Mouse (Mus musculus) heart, postnatal 4 days (tissue): ENCODE measurements around the gene Traf7. TPM values are rescaled to one million over a fixed set of nuclear protein-coding genes. Genes with fewer than 3 reads are reported as not detected.
A peak's percentile ranks its signal among the peaks of the same experiment; 100 is the strongest.

Experiments
- DNase-seq: peaks from one replicate; pipeline ENCODE4 v3.0.0; 2021
- total RNA-seq, 2 experiments: library from RNA; stranded (reverse); gene quantifications; 2 replicates each; pipeline ENCODE4 v1.2.3; 2021

The Traf7 gene
- total RNA-seq, 2 experiments from 2014 or later: 97.6 to 106 TPM

- DNase-seq: peak; percentile 44
Measured at GRCm38 (mm10) chr17:24506332-24507070, 21.2 kb downstream of the Traf7 start.

GRCm38 (mm10) chr17:24505286-24505955 lies 22.3 kb downstream of the Traf7 start:
- no peak for DNase-seq

- no peak for DNase-seq
Measured at GRCm38 (mm10) chr17:24504085-24504484, 23.7 kb downstream of the Traf7 start.

- no peak for DNase-seq
Measured at GRCm38 (mm10) chr17:24502208-24502607, 25.5 kb downstream of the Traf7 start.

DNA sequence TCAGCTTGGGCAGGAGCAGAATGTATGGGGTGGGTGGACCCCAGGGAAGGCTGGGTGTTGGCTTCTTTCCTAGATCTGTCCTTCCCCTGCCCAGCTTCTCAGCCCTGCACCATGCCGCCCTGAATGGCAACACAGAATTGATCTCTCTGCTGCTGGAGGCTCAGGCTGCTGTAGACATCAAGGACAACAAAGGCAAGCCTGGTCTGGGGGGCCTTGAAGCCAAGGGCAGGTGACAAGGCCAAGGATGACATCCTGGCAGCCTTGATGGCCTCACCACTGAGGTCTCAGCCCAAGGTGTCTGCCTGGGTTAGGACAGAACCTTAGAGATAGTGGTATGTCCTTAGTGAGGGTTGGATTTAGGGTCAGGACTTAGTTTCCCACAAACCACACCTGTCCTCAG lies 31.7 kb downstream of the Traf7 start:
- DNase-seq: no peak

DNA sequence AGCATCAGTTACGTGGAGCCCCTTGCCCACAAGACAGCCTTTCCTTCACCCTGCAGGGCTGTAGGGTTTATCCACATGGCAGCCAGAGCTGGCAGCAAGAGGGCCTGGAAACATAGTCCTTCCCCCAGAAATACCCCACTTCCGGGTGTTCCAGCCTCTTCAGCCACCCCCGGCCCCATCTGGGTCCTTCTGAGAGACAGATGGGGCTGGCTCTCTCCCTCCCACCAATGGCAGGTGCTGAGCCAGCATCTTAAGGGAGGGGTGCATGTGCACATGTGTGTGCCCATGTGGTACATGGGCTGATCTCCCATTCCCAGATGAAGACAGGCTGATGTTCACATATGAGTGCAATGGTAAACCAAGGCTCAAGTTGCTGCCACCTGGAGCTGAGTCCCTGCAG lies 32.3 kb downstream of the Traf7 start:
- DNase-seq: no peak

GRCm38 (mm10) chr17:24494627-24495335 lies 33.0 kb downstream of the Traf7 start:
- DNase-seq: peak; percentile 74

DNA sequence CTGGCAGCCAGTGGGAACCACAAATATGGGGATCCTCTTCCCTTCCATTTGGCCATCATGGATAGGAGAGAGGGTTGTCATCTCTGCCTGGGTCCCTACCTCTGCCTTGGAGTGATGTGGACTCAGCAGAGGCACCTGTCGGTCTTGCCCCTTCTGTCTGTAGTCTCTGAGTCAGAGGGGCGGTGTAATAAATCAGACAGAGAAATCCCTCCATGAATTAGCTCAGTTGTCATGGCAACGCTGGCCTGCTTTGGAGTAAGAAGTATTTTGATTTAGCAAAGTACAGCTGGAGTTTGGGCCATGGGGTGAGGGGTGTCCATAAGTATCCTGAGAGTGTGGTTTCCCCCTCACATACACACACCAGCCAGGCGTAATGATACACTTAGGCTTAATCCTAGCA lies 37.3 kb downstream of the Traf7 start:
- DNase-seq: no peak

- DNase-seq: no peak
Measured at GRCm38 (mm10) chr17:24489265-24490030, 38.3 kb downstream of the Traf7 start.

DNA sequence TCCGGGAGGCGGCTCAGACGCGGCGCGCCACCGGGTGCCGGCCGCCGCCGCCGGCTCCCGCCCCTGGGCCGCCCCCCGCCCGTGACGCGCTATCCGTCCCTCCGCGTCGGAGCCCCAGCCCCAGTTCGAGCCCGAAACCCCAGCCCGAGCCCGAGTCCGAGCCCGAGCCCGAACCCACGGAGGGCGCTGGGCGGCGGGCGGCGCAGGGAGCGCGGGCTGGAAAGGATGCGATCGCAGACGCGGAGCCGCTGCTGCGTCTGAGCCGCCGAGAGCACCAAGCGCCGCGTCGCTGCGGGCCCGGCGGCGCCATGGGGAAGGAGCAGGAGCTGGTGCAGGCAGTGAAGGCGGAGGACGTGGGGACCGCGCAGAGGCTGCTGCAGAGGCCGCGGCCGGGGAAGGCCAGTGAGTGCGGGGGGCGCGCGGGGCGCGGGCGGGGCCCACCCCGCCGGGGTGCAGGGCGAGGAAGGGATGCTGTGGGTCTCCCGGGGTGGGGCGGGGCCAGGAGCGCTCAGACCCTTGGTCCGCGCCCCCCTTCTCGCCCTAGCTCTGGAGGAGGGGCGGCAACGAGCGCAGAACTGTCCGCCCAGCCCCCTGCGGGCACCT lies 39.0 kb downstream of the Traf7 start:
- peak; percentile 38 for DNase-seq

- peak; percentile 20 for DNase-seq
Measured at GRCm38 (mm10) chr17:24488186-24488661, 39.5 kb downstream of the Traf7 start, which contains the start of gene Caskin1. TSS of gene Caskin1 (plus strand) at chr17:24488601.

DNA sequence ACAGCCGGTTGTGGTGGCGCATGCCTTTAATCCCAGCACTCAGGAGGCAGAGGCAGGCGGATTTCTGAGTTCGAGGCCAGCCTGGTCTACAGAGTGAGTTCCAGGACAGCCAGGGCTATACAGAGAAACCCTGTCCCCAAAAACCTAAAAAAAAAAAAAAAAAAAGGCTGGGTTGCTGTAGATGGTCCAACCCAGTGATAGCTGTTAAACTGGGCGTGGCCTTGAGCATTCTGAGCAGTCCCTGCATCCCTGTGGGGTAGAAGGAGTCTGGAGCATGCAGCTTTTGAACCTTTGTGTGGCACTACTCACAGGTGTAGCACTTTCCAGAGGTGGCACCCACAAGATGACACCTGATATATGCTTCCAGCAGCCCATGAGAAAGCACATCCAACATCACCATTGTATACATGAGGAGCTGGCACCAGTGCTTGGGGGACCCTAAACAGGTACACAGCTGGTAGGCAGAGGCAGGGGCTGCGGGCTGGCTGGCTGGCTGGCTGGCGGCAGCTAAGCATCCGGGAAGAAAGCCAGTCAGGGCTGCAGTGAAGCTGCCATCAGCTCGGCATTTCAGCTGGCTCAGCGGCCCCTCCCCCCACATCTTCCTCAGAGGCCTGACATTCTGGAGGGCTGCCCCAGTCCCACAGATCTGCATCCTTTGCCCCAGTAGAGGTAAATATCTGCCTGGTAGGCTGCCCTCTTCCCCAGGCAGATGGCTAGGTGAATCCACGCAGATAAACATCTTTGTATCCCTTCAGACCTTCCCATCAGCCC lies 42.5 kb downstream of the Traf7 start:
- DNase-seq: peak; percentile 49

- DNase-seq: no peak
Measured at GRCm38 (mm10) chr17:24483495-24483894, 44.2 kb downstream of the Traf7 start.

DNA sequence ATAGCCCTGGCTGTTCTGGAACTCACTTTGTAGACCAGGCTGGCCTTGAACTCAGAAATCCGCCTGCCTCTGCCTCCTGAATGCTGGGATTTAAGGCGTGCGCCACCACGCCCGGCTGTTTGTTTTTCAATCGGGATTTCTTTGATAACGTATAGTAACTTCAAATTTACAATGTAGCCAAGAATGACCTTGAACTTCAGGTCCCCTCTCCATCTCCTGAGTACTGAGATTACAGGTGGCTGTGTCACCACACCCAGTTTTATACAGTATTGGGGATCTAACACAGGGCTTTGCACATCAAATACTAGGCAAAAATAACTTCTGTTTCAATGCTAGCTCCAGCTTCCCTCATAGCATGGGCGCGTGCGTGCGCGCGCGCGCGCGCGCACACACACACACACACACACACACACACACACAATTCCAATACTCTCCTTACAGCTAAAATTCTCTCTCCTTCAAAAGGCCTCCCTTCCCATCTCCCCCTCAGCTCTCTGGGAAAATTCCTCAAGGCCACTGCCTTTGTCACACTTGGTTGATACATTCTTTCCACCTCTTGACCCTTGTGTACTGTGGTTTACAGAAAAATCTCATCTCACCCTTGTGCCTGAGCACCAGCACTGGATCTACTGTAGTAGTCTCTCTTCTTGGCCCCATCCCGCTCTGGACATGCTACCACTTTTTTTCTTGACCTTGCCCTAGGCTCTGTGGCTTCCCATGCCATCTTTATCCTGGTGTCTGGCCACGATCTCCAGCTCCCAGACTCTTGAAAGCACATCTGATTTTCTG lies 46.5 kb downstream of the Traf7 start:
- DNase-seq: no peak

- DNase-seq: no peak
Measured at GRCm38 (mm10) chr17:24480201-24480826, 47.4 kb downstream of the Traf7 start.

GRCm38 (mm10) chr17:24479431-24479830 lies 48.3 kb downstream of the Traf7 start:
- no peak for DNase-seq

- peak; percentile 99 for DNase-seq
Measured at GRCm38 (mm10) chr17:24478663-24479380, 48.9 kb downstream of the Traf7 start, which contains the start of gene Mlst8. TSS of gene Mlst8 (minus strand) at chr17:24479078.

DNA sequence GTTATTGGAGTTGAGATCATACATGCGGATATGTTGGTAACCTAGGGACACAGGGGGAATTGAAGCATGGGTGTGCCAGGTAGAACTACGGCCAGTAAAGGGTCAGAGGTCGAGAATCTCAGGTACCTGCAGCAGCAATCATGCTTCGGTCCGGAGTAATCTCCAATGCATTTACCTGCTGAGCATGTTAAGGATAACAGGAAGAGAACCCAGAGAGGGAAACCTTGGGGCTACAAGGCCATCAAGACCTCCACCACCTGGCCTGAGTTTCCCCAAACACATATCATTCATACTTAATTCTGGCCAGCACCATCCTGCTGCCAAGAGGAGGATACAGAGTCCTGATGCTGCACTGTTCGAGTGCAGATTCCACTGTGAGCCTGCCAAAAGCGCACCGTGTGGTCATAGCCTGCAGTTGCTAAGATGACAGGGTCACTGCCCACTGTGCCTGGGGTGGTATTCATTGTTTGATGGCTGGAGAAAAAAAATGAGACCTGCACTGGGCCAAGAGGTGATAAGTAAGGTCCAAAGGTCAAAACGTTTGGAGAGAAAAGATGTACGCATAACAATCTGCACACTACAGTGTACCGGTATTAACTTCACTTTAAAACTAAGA lies 49.6 kb downstream of the Traf7 start:
- no peak for DNase-seq
